Mouse (Mus musculus) gastrocnemius, postnatal 25 days (tissue): ENCODE results near the gene Tspan9. TPM values are rescaled to one million over a fixed set of nuclear protein-coding genes. Genes with fewer than 3 reads are reported as not detected.

Experiments
- DNase-seq: peaks from one replicate; pipeline ENCODE4 v3.0.0; 2022
- total RNA-seq, 2 experiments: library from RNA; stranded (reverse); gene quantifications; 1 replicate in 1 of 2; 2 replicates in 1 of 2; pipeline ENCODE4 v1.2.3; 2021

The Tspan9 gene
- total RNA-seq, 2 experiments from 2014 or later = 48.6 to 56.6 TPM

GRCm38 (mm10) chr6:128035250-128035929 lies 108.0 kb downstream of the Tspan9 start:
- no peak for DNase-seq

- peak; percentile 52 for DNase-seq
Observed at GRCm38 (mm10) chr6:128034317-128035249, 108.8 kb downstream of the Tspan9 start.

- DNase-seq = no peak
Observed at GRCm38 (mm10) chr6:128033868-128034250, 109.5 kb downstream of the Tspan9 start.

- DNase-seq = no peak
Observed at GRCm38 (mm10) chr6:128033172-128033867, 110.1 kb downstream of the Tspan9 start.

GRCm38 (mm10) chr6:128032252-128033171 lies 110.9 kb downstream of the Tspan9 start:
- DNase-seq = peak; percentile 53

GRCm38 (mm10) chr6:128031584-128031983 lies 111.8 kb downstream of the Tspan9 start:
- no peak for DNase-seq

GRCm38 (mm10) chr6:128031096-128031495 lies 112.3 kb downstream of the Tspan9 start:
- peak; percentile 56 for DNase-seq

- DNase-seq = no peak
Observed at GRCm38 (mm10) chr6:128030475-128030874, 112.9 kb downstream of the Tspan9 start.

GRCm38 (mm10) chr6:128029517-128030348 lies 113.7 kb downstream of the Tspan9 start:
- peak; percentile 57 for DNase-seq

GRCm38 (mm10) chr6:128028116-128028940 lies 115.1 kb downstream of the Tspan9 start:
- DNase-seq = no peak

- no peak for DNase-seq
Observed at GRCm38 (mm10) chr6:128025997-128026396, 117.4 kb downstream of the Tspan9 start.

GRCm38 (mm10) chr6:128025581-128025980 lies 117.8 kb downstream of the Tspan9 start:
- DNase-seq = no peak

- DNase-seq = no peak
Observed at GRCm38 (mm10) chr6:128022207-128022606, 121.2 kb downstream of the Tspan9 start.

- DNase-seq = no peak
Observed at GRCm38 (mm10) chr6:128021931-128022202, 121.5 kb downstream of the Tspan9 start.

- no peak for DNase-seq
Observed at GRCm38 (mm10) chr6:128021106-128021930, 122.1 kb downstream of the Tspan9 start.

GRCm38 (mm10) chr6:128020521-128021057 lies 122.8 kb downstream of the Tspan9 start:
- DNase-seq = no peak

GRCm38 (mm10) chr6:128020053-128020452 lies 123.3 kb downstream of the Tspan9 start:
- no peak for DNase-seq

- no peak for DNase-seq
Observed at GRCm38 (mm10) chr6:128019119-128019518, 124.3 kb downstream of the Tspan9 start.

- DNase-seq = no peak
Observed at GRCm38 (mm10) chr6:128015304-128015703, 128.1 kb downstream of the Tspan9 start.
